7 mouse cellular contexts compared by ENCODE assay signal in the genomic region with DNA sequence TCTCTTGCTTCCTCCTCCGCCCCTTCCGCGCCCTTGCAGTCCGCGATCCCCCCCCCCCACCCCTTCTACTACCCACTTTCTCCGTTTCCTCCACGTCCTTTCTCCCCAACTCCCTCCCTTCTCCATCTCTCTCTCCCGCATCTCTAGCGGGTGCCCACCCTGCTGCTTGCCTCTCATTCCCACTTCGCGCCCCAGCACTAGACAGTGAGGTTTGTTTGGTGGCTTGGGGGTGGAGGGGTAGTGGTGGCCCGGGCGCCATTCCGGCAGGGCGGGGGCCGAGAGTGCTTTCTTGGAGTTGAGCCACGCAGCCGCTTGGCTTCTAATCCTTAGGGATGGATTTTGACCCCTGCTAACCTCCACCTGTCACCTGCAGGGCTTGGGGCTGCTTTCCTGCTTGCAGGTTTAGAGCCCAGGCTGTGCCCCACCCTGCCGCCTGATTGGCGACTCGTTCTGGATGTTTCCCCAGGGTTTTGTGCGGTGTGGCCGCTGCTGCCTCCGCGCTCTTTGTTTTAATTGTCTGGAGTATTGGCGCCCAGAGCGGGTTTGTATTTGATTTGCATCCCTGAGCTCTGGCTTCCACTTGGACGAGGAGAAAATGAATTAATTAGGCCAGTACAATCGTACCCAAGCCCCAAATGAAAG. TPM values are rescaled to one million over a fixed set of nuclear protein-coding genes. Genes with fewer than 3 reads are reported as not detected.
DNase-seq lines count a peak whose midpoint lies in the region; ATAC-seq and TF ChIP-seq lines count a peak whose summit lies in the region.

A gene (minus strand): TSS at position 217 of the 642 bp plus-strand sequence.

- DNase-seq in B cell, adult 2 months, result peak; percentile 9 to 18
- DNase-seq in ES-E14 (ENCODE audit: low read depth, low spot score), result peak; percentile 50
- peak; percentile 51 for DNase-seq in embryo, embryonic 9.5 days (ENCODE audit: extremely low spot score)
- peak; percentile 70 to 81 for DNase-seq in kidney, postnatal 36 days

- H3K4me3 ChIP-seq in ES-E14 (ENCODE audit: insufficient read depth in 1 of 2, low read depth in 1 of 2, low read length in 2 of 2, poor library complexity in 1 of 2, severe bottlenecking in 1 of 2), result peak within 1 kb of the TSS; percentile 67 to 75
- H3K4me3 ChIP-seq in heart, embryonic 16.5 days (ENCODE audit: low read length), result peak within 1 kb of the TSS; percentile 70
- peak within 1 kb of the TSS; percentile 66 for H3K4me3 ChIP-seq in lung, embryonic 16.5 days (ENCODE audit: low read length)
- peak within 1 kb of the TSS; percentile 61 for H3K4me3 ChIP-seq in stomach, embryonic 15.5 days (replicated peaks)

- 3% methylated on average over 23 of the region's 29 CpGs for WGBS in heart, embryonic 16.5 days
- WGBS in lung, embryonic 16.5 days, result 2% methylated on average over 24 of the region's 29 CpGs
- 5% methylated on average over 24 of the region's 29 CpGs for WGBS in stomach, embryonic 15.5 days

- no peaks in the 10 kb centered on the region for H3K36me3 ChIP-seq in ES-E14 (ENCODE audit: control insufficient read depth, insufficient read depth, low read length, poor library complexity, severe bottlenecking)
- no peaks in the 10 kb centered on the region for H3K36me3 ChIP-seq in heart, embryonic 16.5 days (ENCODE audit: control insufficient read depth, insufficient read depth)
- no peaks in the 10 kb centered on the region for H3K36me3 ChIP-seq in lung, embryonic 16.5 days (ENCODE audit: control insufficient read depth, insufficient read depth, low read length)
- H3K36me3 ChIP-seq in stomach, embryonic 15.5 days, result no peaks in the 10 kb centered on the region

- H3K27ac ChIP-seq in ES-E14 (ENCODE audit: insufficient read depth, low read depth, low read length, poor library complexity, severe bottlenecking), result no peak within 1 kb of the TSS
- no peak within 1 kb of the TSS for H3K27ac ChIP-seq in heart, embryonic 16.5 days (ENCODE audit: low read length)
- H3K27ac ChIP-seq in lung, embryonic 16.5 days (ENCODE audit: low read length), result peak within 1 kb of the TSS; percentile 36; the same call in 1 of the 2 replicates
- peak within 1 kb of the TSS; percentile 22; the same call in 1 of the 2 replicates for H3K27ac ChIP-seq in stomach, embryonic 15.5 days

- H3K4me1 ChIP-seq in ES-E14 (ENCODE audit: control insufficient read depth in 2 of 2, insufficient read depth in 2 of 2, low read length in 2 of 2, poor library complexity in 1 of 2), result no peaks in the 10 kb centered on the region; a peak in 1 of 4 replicates
- peaks cover 17% of the 10 kb centered on the region for H3K4me1 ChIP-seq in heart, embryonic 16.5 days (ENCODE audit: control insufficient read depth, insufficient read depth, low read length)
- no peaks in the 10 kb centered on the region; the same call in 1 of the 2 replicates for H3K4me1 ChIP-seq in lung, embryonic 16.5 days (replicated peaks; ENCODE audit: control insufficient read depth, insufficient read depth, low read length)
- H3K4me1 ChIP-seq in stomach, embryonic 15.5 days, result 0 out of 2 replicates have a peak, but pooled peaks cover 4% of the 10 kb centered on the region

- peak within 1 kb of the TSS; percentile 9; the same call in 1 of the 2 replicates for H3K9ac ChIP-seq in ES-E14 (ENCODE audit: insufficient read depth, low read depth, low read length, poor library complexity, severe bottlenecking)
- H3K9ac ChIP-seq in heart, embryonic 16.5 days (ENCODE audit: low read length), result peak within 1 kb of the TSS; percentile 72
- peak within 1 kb of the TSS; percentile 75 for H3K9ac ChIP-seq in lung, embryonic 16.5 days (ENCODE audit: low read length)
- H3K9ac ChIP-seq in stomach, embryonic 15.5 days, result peak within 1 kb of the TSS; percentile 56; the same call in 1 of the 2 replicates

- H3K4me2 ChIP-seq in heart, embryonic 16.5 days (ENCODE audit: low read depth, low read length), result peak within 1 kb of the TSS; percentile 99
- peak within 1 kb of the TSS; percentile 96 for H3K4me2 ChIP-seq in lung, embryonic 16.5 days (ENCODE audit: low read depth, low read length)
- H3K4me2 ChIP-seq in stomach, embryonic 15.5 days, result peak within 1 kb of the TSS; percentile 98

- no peaks in the 10 kb centered on the region for H3K9me3 ChIP-seq in ES-E14 (ENCODE audit: control insufficient read depth, insufficient read depth, low read depth, low read length)
- H3K9me3 ChIP-seq in heart, embryonic 16.5 days (replicated peaks; ENCODE audit: control insufficient read depth, low read length), result no peaks in the 10 kb centered on the region
- H3K9me3 ChIP-seq in lung, embryonic 16.5 days (ENCODE audit: control insufficient read depth, low read length), result no peaks in the 10 kb centered on the region
- H3K9me3 ChIP-seq in stomach, embryonic 15.5 days, result no peaks in the 10 kb centered on the region

- peak; percentile 12; the same call in 1 of the 2 replicates for ATAC-seq in heart, embryonic 16.5 days (replicated peaks; ENCODE audit: extremely low read depth, insufficient read depth, low FRiP score)
- peak; percentile 56; the same call in 1 of the 2 replicates for ATAC-seq in lung, embryonic 16.5 days (ENCODE audit: low read depth)
- peak; percentile 57; the same call in 1 of the 2 replicates for ATAC-seq in stomach, embryonic 15.5 days (ENCODE audit: insufficient read depth, low FRiP score, low read depth)

- in situ Hi-C loops in ES-E14 (cut with MboI; ENCODE audit: low sequenced_read_pairs in 2 of 2, unreplicated experiment in 2 of 2), result no loop called here

- H3K27me3 ChIP-seq in heart, embryonic 16.5 days (ENCODE audit: control insufficient read depth, insufficient read depth, low read length), result peaks cover 26% of the 10 kb centered on the region
- H3K27me3 ChIP-seq in lung, embryonic 16.5 days (ENCODE audit: control insufficient read depth, insufficient read depth, low read depth, low read length), result peaks cover 25% of the 10 kb centered on the region
- 0 out of 2 replicates have a peak, but pooled peaks cover 14% of the 10 kb centered on the region for H3K27me3 ChIP-seq in stomach, embryonic 15.5 days (replicated peaks)

TF ChIP-seq in ES-E14, 5 proteins besides CTCF, POLR2A, EP300 and RAD21:
- no peak for TF ChIP-seq ZC3H11A (IDR thresholded peaks at IDR 0.05; ENCODE audit: borderline replicate concordance, low read depth, low read length)
- TF ChIP-seq HCFC1 (IDR thresholded peaks at IDR 0.05; ENCODE audit: borderline replicate concordance, insufficient read depth, low read length), result no peak
- TF ChIP-seq CHD2 (IDR thresholded peaks at IDR 0.05; ENCODE audit: low read depth, low read length), result no peak
- TF ChIP-seq MAFK (IDR thresholded peaks at IDR 0.05; ENCODE audit: insufficient read depth, low read depth, low read length), result no peak
- no peak for TF ChIP-seq ZNF384 (IDR thresholded peaks at IDR 0.05; ENCODE audit: low read depth, low read length)

RNA-seq across cellular contexts. Expression of the gene that starts here (rescaled TPM):
- 1.3 and 3.0 TPM in 2 replicates for total RNA-seq in ES-E14 (2012; rRNA removed)
- 0.91 and 1.4 TPM in 2 replicates for polyA plus RNA-seq in heart, embryonic 16.5 days (2015; fragmentation: Nextera tagmentation; extraction: Ambion mirVana)
- 5.0 and 5.8 TPM in 2 replicates for polyA plus RNA-seq in lung, embryonic 16.5 days (2015; fragmentation: Nextera tagmentation; extraction: Ambion mirVana)
- polyA plus RNA-seq in stomach, embryonic 15.5 days (2015; fragmentation: Nextera tagmentation; extraction: Ambion mirVana), result 7.8 and 8.5 TPM in 2 replicates

Comparison
In these comparisons a context has a peak if more than half of its experiments do, and no peak if none do; other contexts are left out.
1. DNase-seq: peak in every context shown above with its lines; median percentile 76 in kidney, postnatal 36 days; 51 in embryo, embryonic 9.5 days; 50 in ES-E14; 14 in B cell, adult 2 months.
2. H3K27ac ChIP-seq: peak in lung, embryonic 16.5 days (single experiment) and stomach, embryonic 15.5 days (single experiment); none in ES-E14 (single experiment) and heart, embryonic 16.5 days (single experiment).
3. H3K9ac ChIP-seq: peak in every context shown above with its lines; median percentile 75 in lung, embryonic 16.5 days; 72 in heart, embryonic 16.5 days; 56 in stomach, embryonic 15.5 days; 9 in ES-E14.
4. Peak in every context shown above with its lines, with median percentiles within 50 percentile points of each other: H3K4me3 ChIP-seq, ATAC-seq and H3K4me2 ChIP-seq.